Mouse (Mus musculus): ENCODE results near the gene Kctd6. TPM values are rescaled to one million over a fixed set of nuclear protein-coding genes. Genes with fewer than 3 reads are reported as not detected.

Gene Kctd6
- polyA plus RNA-seq, 1 experiment = 4.9 TPM

DNA sequence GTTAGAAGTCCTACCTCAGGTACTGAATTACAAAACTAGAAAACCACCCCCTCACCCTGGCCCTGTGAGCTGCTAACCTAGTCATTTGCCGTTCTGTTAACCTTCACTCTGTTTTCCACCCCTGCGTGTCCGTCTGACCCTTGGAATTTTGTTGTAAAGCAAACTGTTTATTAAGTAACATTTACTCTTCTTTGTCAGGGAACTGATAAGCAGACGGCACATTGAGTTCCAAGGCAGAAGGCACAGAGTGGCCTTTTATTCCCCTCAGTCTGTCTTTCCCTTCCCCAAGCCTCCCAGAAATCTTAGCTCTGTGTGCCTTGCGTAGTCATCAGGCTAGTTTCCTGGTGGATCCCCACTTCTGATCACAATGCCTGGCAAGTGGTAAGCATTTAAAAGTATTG lies 30.3 kb downstream of the Kctd6 start:
- Histone ChIP-seq H3K27me3 (ENCODE audit: control insufficient read depth, insufficient read depth, low read length) (no peaks in the 10 kb centered on the region), H3K4me3 (ENCODE audit: extremely low read depth, insufficient read depth, insufficient read length) (no peak overlapping the region), H3K4me1 (ENCODE audit: control insufficient read depth, insufficient read depth, insufficient read length) (no peaks in the 10 kb centered on the region), H3K27ac (ENCODE audit: insufficient read depth, low read length) (no peak overlapping the region), H3K36me3 (ENCODE audit: control insufficient read depth, insufficient read depth, low read length) (no peaks in the 10 kb centered on the region)
- no peak for TF ChIP-seq CTCF (IDR thresholded peaks at IDR 0.05; ENCODE audit: extremely low read depth, insufficient read depth, insufficient read length, insufficient replicate concordance)
- TF ChIP-seq POLR2A (IDR thresholded peaks at IDR 0.05; ENCODE audit: low read depth, low read length) = no peak
- DNase-seq (ENCODE audit: low read depth in 1 of 2, low spot score in 2 of 2) = no peak
- 91% methylated on average over 5 of the region's 5 CpGs for WGBS

DNA sequence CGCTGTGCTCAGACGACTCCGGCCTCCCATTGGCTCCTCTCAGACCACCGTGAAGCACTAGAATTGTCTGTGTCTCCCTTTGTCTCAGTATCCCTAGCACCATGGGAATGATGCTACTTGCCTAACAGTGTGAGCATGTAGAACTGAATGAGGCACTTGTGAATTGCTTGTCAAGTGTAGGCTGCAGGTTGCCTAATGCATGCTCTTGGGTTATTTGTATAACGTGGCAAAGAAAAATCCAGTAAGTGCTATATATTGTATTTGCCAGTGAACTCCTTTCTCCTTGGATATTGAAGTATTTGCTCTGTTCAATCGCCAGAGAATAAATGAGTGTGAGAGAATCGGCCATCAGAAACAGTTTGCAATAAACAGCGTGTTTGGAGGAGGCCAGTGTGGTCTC lies 32.9 kb downstream of the Kctd6 start:
- Histone ChIP-seq H3K4me3 (ENCODE audit: extremely low read depth, insufficient read depth, insufficient read length) (no peak overlapping the region), H3K27me3 (ENCODE audit: control insufficient read depth, insufficient read depth, low read length) (no peaks in the 10 kb centered on the region), H3K27ac (ENCODE audit: insufficient read depth, low read length) (no peak overlapping the region), H3K4me1 (ENCODE audit: control insufficient read depth, insufficient read depth, insufficient read length) (no peaks in the 10 kb centered on the region), H3K36me3 (ENCODE audit: control insufficient read depth, insufficient read depth, low read length) (no peaks in the 10 kb centered on the region)
- WGBS = 92% methylated on average over 8 of the region's 8 CpGs
- no peak for DNase-seq (ENCODE audit: low read depth in 1 of 2, low spot score in 2 of 2)
- no peak for TF ChIP-seq POLR2A (IDR thresholded peaks at IDR 0.05; ENCODE audit: low read depth, low read length)
- TF ChIP-seq CTCF (IDR thresholded peaks at IDR 0.05; ENCODE audit: extremely low read depth, insufficient read depth, insufficient read length, insufficient replicate concordance) = no peak

- Histone ChIP-seq H3K4me1 (ENCODE audit: control insufficient read depth, insufficient read depth, insufficient read length) (no peaks in the 10 kb centered on the region), H3K4me3 (ENCODE audit: extremely low read depth, insufficient read depth, insufficient read length) (no peak overlapping the region), H3K27me3 (ENCODE audit: control insufficient read depth, insufficient read depth, low read length) (no peaks in the 10 kb centered on the region), H3K36me3 (ENCODE audit: control insufficient read depth, insufficient read depth, low read length) (no peaks in the 10 kb centered on the region), H3K27ac (ENCODE audit: insufficient read depth, low read length) (no peak overlapping the region)
- DNase-seq (ENCODE audit: low read depth in 1 of 2, low spot score in 2 of 2) = no peak
- no peak for TF ChIP-seq POLR2A (IDR thresholded peaks at IDR 0.05; ENCODE audit: low read depth, low read length)
- TF ChIP-seq CTCF (IDR thresholded peaks at IDR 0.05; ENCODE audit: extremely low read depth, insufficient read depth, insufficient read length, insufficient replicate concordance) = no peak
- WGBS = 98% methylated on average over 1 of the region's 1 CpGs
These were observed 35.3 kb downstream of the Kctd6 start for GRCm38 (mm10) chr14:8249206-8249605.

DNA sequence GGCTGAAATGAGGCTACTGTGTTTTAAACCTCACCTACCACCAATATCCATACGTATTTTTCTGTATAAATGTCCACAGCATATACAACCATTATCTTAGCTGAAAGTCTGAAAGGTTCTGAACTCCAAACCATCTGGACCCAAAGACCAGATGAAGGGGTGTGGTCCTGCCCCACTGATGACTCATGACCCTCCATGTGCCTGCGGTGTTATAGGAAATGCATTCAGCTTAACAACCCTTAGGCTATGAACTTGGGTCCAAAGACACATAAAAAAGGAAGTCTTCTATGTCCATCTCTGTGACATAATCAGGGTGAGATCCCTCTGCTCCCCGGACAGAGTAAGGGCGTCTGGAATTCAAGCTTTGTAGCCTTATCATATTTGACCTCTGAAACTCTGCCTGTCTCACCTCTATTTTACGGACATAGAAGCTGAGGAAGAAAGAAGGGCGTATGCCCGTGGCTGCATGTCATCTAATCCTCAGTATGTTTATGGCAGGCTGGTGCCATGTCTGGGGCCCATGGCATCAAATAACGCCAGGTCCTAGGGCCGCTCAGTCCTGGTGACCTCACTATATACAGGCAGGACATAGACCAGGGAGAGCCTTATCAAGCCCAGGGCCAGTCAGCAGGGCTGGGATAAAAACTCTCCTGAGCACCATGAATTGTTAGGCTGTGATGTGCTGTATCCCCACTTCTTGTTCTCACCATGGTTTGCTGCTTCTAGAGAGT lies 36.4 kb downstream of the Kctd6 start:
- H3K4me1 ChIP-seq (ENCODE audit: control insufficient read depth, insufficient read depth, insufficient read length) = no peaks in the 10 kb centered on the region
- 88% methylated on average over 9 of the region's 9 CpGs for WGBS
- TF ChIP-seq CTCF (IDR thresholded peaks at IDR 0.05; ENCODE audit: extremely low read depth, insufficient read depth, insufficient read length, insufficient replicate concordance) (no peak), POLR2A (IDR thresholded peaks at IDR 0.05; ENCODE audit: low read depth, low read length) (no peak)
- no peak overlapping the region for H3K27ac ChIP-seq (ENCODE audit: insufficient read depth, low read length)
- no peaks in the 10 kb centered on the region for H3K36me3 ChIP-seq (ENCODE audit: control insufficient read depth, insufficient read depth, low read length)
- DNase-seq (ENCODE audit: low read depth in 1 of 2, low spot score in 2 of 2) = no peak
- no peak overlapping the region for H3K4me3 ChIP-seq (ENCODE audit: extremely low read depth, insufficient read depth, insufficient read length)
- H3K27me3 ChIP-seq (ENCODE audit: control insufficient read depth, insufficient read depth, low read length) = no peaks in the 10 kb centered on the region

GRCm38 (mm10) chr14:8251330-8251885 lies 37.5 kb downstream of the Kctd6 start:
- Histone ChIP-seq H3K36me3 (ENCODE audit: control insufficient read depth, insufficient read depth, low read length) (no peaks in the 10 kb centered on the region), H3K27ac (ENCODE audit: insufficient read depth, low read length) (no peak overlapping the region), H3K4me1 (ENCODE audit: control insufficient read depth, insufficient read depth, insufficient read length) (no peaks in the 10 kb centered on the region), H3K4me3 (ENCODE audit: extremely low read depth, insufficient read depth, insufficient read length) (no peak overlapping the region), H3K27me3 (ENCODE audit: control insufficient read depth, insufficient read depth, low read length) (no peaks in the 10 kb centered on the region)
- no peak for TF ChIP-seq CTCF (IDR thresholded peaks at IDR 0.05; ENCODE audit: extremely low read depth, insufficient read depth, insufficient read length, insufficient replicate concordance)
- TF ChIP-seq POLR2A (IDR thresholded peaks at IDR 0.05; ENCODE audit: low read depth, low read length) = no peak
- no peak for DNase-seq (ENCODE audit: low read depth in 1 of 2, low spot score in 2 of 2)
- WGBS = 98% methylated on average over 8 of the region's 8 CpGs

DNA sequence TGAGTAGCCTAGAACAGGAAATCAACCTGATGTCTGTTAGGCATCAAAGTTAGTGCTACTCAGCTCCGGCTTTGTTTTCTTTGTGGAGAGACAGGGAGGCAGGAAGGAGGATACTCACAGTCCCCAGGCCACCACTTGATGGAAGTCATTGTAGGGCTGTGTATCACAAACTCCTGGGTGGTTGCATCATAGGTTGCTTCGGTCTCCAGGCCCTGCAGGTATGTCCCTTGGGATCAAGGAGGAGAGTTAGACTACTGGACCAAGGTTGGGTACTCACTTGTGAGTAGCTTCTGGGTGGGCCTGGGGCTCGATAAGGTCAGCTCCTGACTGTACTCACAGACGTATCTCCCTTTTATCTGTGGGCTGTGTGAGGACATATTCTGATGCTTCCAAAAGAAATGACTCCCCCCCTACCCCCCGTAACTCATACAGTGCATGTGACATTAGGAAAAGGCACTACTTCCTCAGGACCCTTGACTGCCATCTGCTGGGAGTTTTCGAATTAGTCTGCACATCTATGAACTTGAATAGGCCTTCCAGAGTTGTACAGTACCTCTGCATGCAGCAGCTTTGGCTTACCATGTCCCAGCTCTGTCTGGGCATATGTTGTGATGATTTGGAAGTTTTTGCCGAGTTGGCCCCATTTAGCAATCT lies 41.3 kb downstream of the Kctd6 start:
- no peak for TF ChIP-seq POLR2A (IDR thresholded peaks at IDR 0.05; ENCODE audit: low read depth, low read length)
- peak; percentile 19; the same call in 1 of the 2 replicates for TF ChIP-seq CTCF (IDR thresholded peaks at IDR 0.05; ENCODE audit: extremely low read depth, insufficient read depth, insufficient read length, insufficient replicate concordance)
- WGBS = 55% methylated on average over 7 of the region's 7 CpGs
- no peaks in the 10 kb centered on the region for H3K4me1 ChIP-seq (ENCODE audit: control insufficient read depth, insufficient read depth, insufficient read length)
- H3K4me3 ChIP-seq (ENCODE audit: extremely low read depth, insufficient read depth, insufficient read length) = no peak overlapping the region
- H3K27ac ChIP-seq (ENCODE audit: insufficient read depth, low read length) = no peak overlapping the region
- H3K36me3 ChIP-seq (ENCODE audit: control insufficient read depth, insufficient read depth, low read length) = no peaks in the 10 kb centered on the region
- no peaks in the 10 kb centered on the region for H3K27me3 ChIP-seq (ENCODE audit: control insufficient read depth, insufficient read depth, low read length)
- DNase-seq (ENCODE audit: low read depth in 1 of 2, low spot score in 2 of 2) = peak in 1 of 2 experiments; percentile 48
